In genomic region chr12:81028291-81028920, GRCm38 (mm10) we compare ENCODE assay signal across 12 mouse cellular contexts. TPM values are rescaled to one million over a fixed set of nuclear protein-coding genes. Genes with fewer than 3 reads are reported as not detected.
A peak's percentile ranks its signal among the peaks of the same experiment; 100 is the strongest.
DNase-seq lines count a peak whose midpoint lies in the region; ATAC-seq and TF ChIP-seq lines count a peak whose summit lies in the region.
"Had no signal": no experiment of that assay in that cellular context is flagged by ENCODE, and none has a peak within 500 bp of the region (broad histone marks: within the 10 kb centered on the region; RNA-seq: fewer than 3 reads in every experiment).

No protein-coding gene starts in this region.

- H3K4me1 ChIP-seq in forebrain, embryonic 11.5 days (replicated peaks; ENCODE audit: control insufficient read depth, insufficient read depth, low read length) = peaks cover 9% of the 10 kb centered on the region; the same call in 1 of the 2 replicates
- H3K4me1 ChIP-seq in intestine, postnatal 0 days (replicated peaks; ENCODE audit: control insufficient read depth, insufficient read depth, low read length) = no peaks in the 10 kb centered on the region
- peaks cover 18% of the 10 kb centered on the region for H3K4me1 ChIP-seq in midbrain, embryonic 15.5 days

- no peaks in the 10 kb centered on the region for H3K36me3 ChIP-seq in forebrain, embryonic 11.5 days (ENCODE audit: control insufficient read depth, insufficient read depth, low read length)
- H3K36me3 ChIP-seq in intestine, postnatal 0 days (ENCODE audit: control insufficient read depth, insufficient read depth) = no peaks in the 10 kb centered on the region
- H3K36me3 ChIP-seq in midbrain, embryonic 15.5 days (replicated peaks) = no peaks in the 10 kb centered on the region

- no peaks in the 10 kb centered on the region for H3K9me3 ChIP-seq in forebrain, embryonic 11.5 days (ENCODE audit: control insufficient read depth, low read length)
- H3K9me3 ChIP-seq in intestine, postnatal 0 days (ENCODE audit: control insufficient read depth) = no peaks in the 10 kb centered on the region
- H3K9me3 ChIP-seq in midbrain, embryonic 15.5 days = no peaks in the 10 kb centered on the region

- H3K4me3 ChIP-seq in forebrain, embryonic 11.5 days (ENCODE audit: low read depth, low read length) = 0 out of 2 replicates have a peak overlapping the region, but pooled peaks have one; percentile 2
- H3K4me3 ChIP-seq in intestine, postnatal 0 days (ENCODE audit: low read depth, low read length) = no peak overlapping the region
- H3K4me3 ChIP-seq in midbrain, embryonic 15.5 days = peak overlapping the region; percentile 89

- no peak overlapping the region for H3K27ac ChIP-seq in forebrain, embryonic 11.5 days (ENCODE audit: low read depth, low read length)
- no peak overlapping the region for H3K27ac ChIP-seq in intestine, postnatal 0 days (ENCODE audit: low read depth, low read length)
- H3K27ac ChIP-seq in midbrain, embryonic 15.5 days = no peak overlapping the region

- TF ChIP-seq CTCF in intestine, postnatal 0 days (IDR thresholded peaks at IDR 0.05; ENCODE audit: low read depth) = no peak

- H3K4me2 ChIP-seq in forebrain, embryonic 11.5 days (ENCODE audit: low read depth, low read length, severe bottlenecking) = peak overlapping the region; percentile 6; the same call in 1 of the 2 replicates
- 0 out of 2 replicates have a peak overlapping the region, but pooled peaks have one; percentile 13 for H3K4me2 ChIP-seq in intestine, postnatal 0 days (replicated peaks; ENCODE audit: low read depth)
- H3K4me2 ChIP-seq in midbrain, embryonic 15.5 days = peak overlapping the region; percentile 94

- peaks cover 12% of the 10 kb centered on the region; the same call in 1 of the 2 replicates for H3K27me3 ChIP-seq in forebrain, embryonic 11.5 days (ENCODE audit: control insufficient read depth, insufficient read depth, low read length)
- peaks cover 29% of the 10 kb centered on the region for H3K27me3 ChIP-seq in intestine, postnatal 0 days (replicated peaks; ENCODE audit: control insufficient read depth, insufficient read depth, low read length)
- no peaks in the 10 kb centered on the region; the same call in 1 of the 2 replicates for H3K27me3 ChIP-seq in midbrain, embryonic 15.5 days (replicated peaks)

- no peak for ATAC-seq in forebrain, embryonic 11.5 days (replicated peaks; ENCODE audit: low FRiP score)
- ATAC-seq in intestine, postnatal 0 days = no peak
- no peak for ATAC-seq in midbrain, embryonic 15.5 days (replicated peaks)
- no peak for ATAC-seq in erythroid progenitor cell, adult 5-6 weeks (replicated peaks; ENCODE audit: low FRiP score, poor library complexity, severe bottlenecking)

- 61% methylated on average over 16 of the region's 16 CpGs for WGBS in forebrain, embryonic 11.5 days
- 18% methylated on average over 16 of the region's 16 CpGs for WGBS in intestine, postnatal 0 days
- WGBS in midbrain, embryonic 15.5 days = 53% methylated on average over 16 of the region's 16 CpGs

- peak; percentile 61 for DNase-seq in embryo, embryonic 11 days
- no peak for DNase-seq in forebrain, embryonic 11.5 days (ENCODE audit: low spot score)
- no peak for DNase-seq in lung, adult 18-20 months
- DNase-seq in thymus, postnatal 10 days (ENCODE audit: low spot score in 2 of 2) = no peak
- no peak for DNase-seq in frontal cortex, postnatal 25 days (ENCODE audit: low spot score in 2 of 2)
- DNase-seq: layer of hippocampus, adult 9-11 months had no signal

- H3K9ac ChIP-seq in forebrain, embryonic 11.5 days (ENCODE audit: low read length) = peak overlapping the region; percentile 20; the same call in 1 of the 2 replicates
- H3K9ac ChIP-seq in intestine, postnatal 0 days (ENCODE audit: low read depth, low read length) = no peak overlapping the region
- H3K9ac ChIP-seq in midbrain, embryonic 15.5 days = no peak overlapping the region

RNA-seq across cellular contexts. Expression of gene Smoc1, which starts 1.8 kb away (rescaled TPM):
- polyA plus RNA-seq in forebrain, embryonic 11.5 days (2014; fragmentation: Nextera tagmentation; extraction: Ambion mirVana) = 6.7 and 6.8 TPM in 2 replicates
- 3.9 and 4.6 TPM in 2 replicates for polyA plus RNA-seq in intestine, postnatal 0 days (2015; fragmentation: Nextera tagmentation; extraction: Ambion mirVana)
- polyA plus RNA-seq in midbrain, embryonic 15.5 days (2015; fragmentation: Nextera tagmentation; extraction: Ambion mirVana) = 27.8 and 29.9 TPM in 2 replicates
- not detected in 2 replicates for total RNA-seq in erythroid progenitor cell, adult 5-6 weeks (2015; ENCODE audit: low replicate concordance)
- 0.77 and 1.1 TPM in 2 replicates for total RNA-seq in erythroid progenitor cell, adult 5-6 weeks (2017; ENCODE audit: low replicate concordance)

RNA-seq across cellular contexts. Expression of gene Slc10a1, which starts 59.9 kb away (rescaled TPM):
- polyA plus RNA-seq in forebrain, embryonic 11.5 days (2014; fragmentation: Nextera tagmentation; extraction: Ambion mirVana) = 0.63 and 0.67 TPM in 2 replicates
- polyA plus RNA-seq in intestine, postnatal 0 days (2015; fragmentation: Nextera tagmentation; extraction: Ambion mirVana) = 0.43 and 0.56 TPM in 2 replicates
- 0.50 and 0.66 TPM in 2 replicates for polyA plus RNA-seq in midbrain, embryonic 15.5 days (2015; fragmentation: Nextera tagmentation; extraction: Ambion mirVana)
- not detected in 2 replicates for total RNA-seq in erythroid progenitor cell, adult 5-6 weeks (2015; ENCODE audit: low replicate concordance)
- total RNA-seq in erythroid progenitor cell, adult 5-6 weeks (2017; ENCODE audit: low replicate concordance) = 0.64 TPM in 1 of 2 replicates, not detected in the other
- total RNA-seq: megakaryocyte-erythroid progenitor cell, adult 5-6 weeks had no signal
- polyA plus RNA-seq: gonadal fat pad, adult 2 months; spleen, adult 2 months had no signal

Comparison
In these comparisons a context has a peak if more than half of its experiments do, and no peak if none do; other contexts are left out.
1. H3K4me2 ChIP-seq: peak in every context shown above with its lines; median percentile 94 in midbrain, embryonic 15.5 days; 13 in intestine, postnatal 0 days; 6 in forebrain, embryonic 11.5 days.